Mouse (Mus musculus) kidney, adult 2 months (tissue): ENCODE measurements around the gene Gemin7.

Source experiments
- CTCF ChIP-seq: fragments of 200-500 bp; conservative IDR thresholded peaks from 2 replicates; pipeline ENCODE4 v1.5.1; 2011; ENCODE audit warnings: low read depth, mild to moderate bottlenecking, control low read depth, low read length, moderate library complexity, mixed read lengths; ENCODE audit not compliant: insufficient read depth, insufficient read length
- POLR2A ChIP-seq: fragments of 200-500 bp; IDR thresholded peaks from one replicate; pipeline ENCODE4 v1.6.1; 2011; ENCODE audit warnings: low read depth, low read length, control low read depth

DNA sequence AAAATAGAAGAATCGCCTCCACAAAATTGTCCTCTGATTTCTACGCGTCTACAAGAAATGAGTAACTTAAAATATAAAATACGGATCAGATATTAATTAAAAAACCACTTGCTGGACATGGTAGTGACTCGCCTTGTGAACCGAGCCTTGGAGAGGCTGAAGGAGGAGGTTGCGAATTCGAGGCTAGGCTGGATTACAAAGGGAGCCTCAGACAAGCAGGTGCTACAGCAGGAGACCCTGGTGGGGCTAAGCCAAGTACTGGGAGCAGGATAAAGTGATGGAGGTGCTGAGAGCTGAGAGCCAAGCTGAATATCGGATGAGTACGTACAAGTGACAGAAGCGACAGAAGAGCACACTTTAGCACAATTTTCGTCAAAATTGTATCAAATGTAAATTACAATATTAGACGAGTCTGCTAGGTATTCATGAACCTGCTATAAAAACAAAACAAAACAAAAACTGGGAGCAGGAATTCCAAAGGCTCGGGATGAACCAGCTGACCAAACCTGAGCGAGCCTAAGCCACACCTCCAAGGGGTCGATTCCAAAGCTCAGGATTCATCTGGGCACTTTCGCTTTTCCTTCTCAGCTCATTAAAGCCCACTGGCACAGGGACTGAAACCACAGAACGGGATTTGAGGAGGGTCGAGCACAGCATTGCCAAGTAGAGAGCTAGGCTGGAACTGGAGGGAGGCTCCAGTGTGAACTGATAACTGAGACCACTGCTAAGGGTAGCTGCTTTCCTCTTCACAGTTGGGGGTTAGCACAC, 14.6 kb downstream of the Gemin7 start, which contains the start of gene Ppp1r37:
- no peak for TF ChIP-seq CTCF
- TF ChIP-seq POLR2A, result no peak
